Mouse (Mus musculus) heart, adult 2 months (tissue): ENCODE measurements at regions not wholly inside any gene's neighbourhood (a gene's known extent, or its start where the extent isn't known, plus 50 kb on each side); places are given as distances from the start of the nearest gene placed in this dataset.
A peak's percentile ranks its signal among the peaks of the same experiment; 100 is the strongest.

ENCODE experiments used
- DNase-seq, 2 experiments: peaks; one replicate each; pipeline ENCODE4 v3.0.0; 2021
- H3K27ac ChIP-seq: fragments of 200-600 bp; 2 replicates; pipeline ENCODE4 v1.8.1; 2022
- H3K27me3 ChIP-seq: fragments of 200-500 bp; 2 replicates; pipeline ENCODE4 v1.6.1; 2012; ENCODE audit warnings: mild to moderate bottlenecking, low read length, inconsistent platforms, mixed read lengths; ENCODE audit not compliant: control insufficient read depth, insufficient read depth
- H3K36me3 ChIP-seq: fragments of 200-500 bp; 2 replicates; pipeline ENCODE4 v1.6.1; 2012; ENCODE audit warnings: low read length, inconsistent platforms; ENCODE audit not compliant: control insufficient read depth, insufficient read depth
- H3K4me1 ChIP-seq: fragments of 200-500 bp; 2 replicates; pipeline ENCODE4 v1.6.1; 2011; ENCODE audit warnings: low read length; ENCODE audit not compliant: control insufficient read depth, insufficient read depth
- H3K4me3 ChIP-seq: fragments of 200-600 bp; 2 replicates; pipeline ENCODE4 v1.8.1; 2022
- H3K79me2 ChIP-seq: fragments of 200-500 bp; replicated peaks from 2 replicates; pipeline ENCODE4 v1.6.1; 2012; ENCODE audit warnings: mild to moderate bottlenecking, inconsistent platforms, low read length, moderate library complexity, mixed read lengths; ENCODE audit not compliant: control insufficient read depth, insufficient read depth
- H3K9ac ChIP-seq: fragments of 200-500 bp; 2 replicates; pipeline ENCODE4 v1.6.1; 2012; ENCODE audit warnings: low read depth, mild to moderate bottlenecking, control low read depth, inconsistent platforms, low read length, mixed read lengths
- CTCF ChIP-seq: fragments of 200-600 bp; IDR thresholded peaks from 2 replicates; pipeline ENCODE4 v1.8.1; 2022; ENCODE audit warnings: antibody characterized with exemption, mild to moderate bottlenecking, moderate library complexity
- EP300 ChIP-seq: fragments of 200-500 bp; IDR thresholded peaks from 2 replicates; pipeline ENCODE4 v1.6.1; 2011; ENCODE audit warnings: low read depth, low read length, control low read depth; ENCODE audit not compliant: insufficient read depth
- POLR2A ChIP-seq: fragments of 200-500 bp; IDR thresholded peaks from 2 replicates; pipeline ENCODE4 v1.6.1; 2011; ENCODE audit warnings: mild to moderate bottlenecking, low read depth, low read length, control low read depth; ENCODE audit not compliant: insufficient read depth
- WGBS: fragments of 180-500 bp; shearing (Covaris S2); methylation state at CpG from one replicate; pipeline ENCODE4 v1.1.7; 2018; 5-methylcytosine and 5-hydroxymethylcytosine counted together
- intact Hi-C: fragments of 180-260 bp; cut with DNase I; formaldehyde crosslinking; loops from one replicate; pipeline ENCODE4 v1.15.1; 2025

DNA sequence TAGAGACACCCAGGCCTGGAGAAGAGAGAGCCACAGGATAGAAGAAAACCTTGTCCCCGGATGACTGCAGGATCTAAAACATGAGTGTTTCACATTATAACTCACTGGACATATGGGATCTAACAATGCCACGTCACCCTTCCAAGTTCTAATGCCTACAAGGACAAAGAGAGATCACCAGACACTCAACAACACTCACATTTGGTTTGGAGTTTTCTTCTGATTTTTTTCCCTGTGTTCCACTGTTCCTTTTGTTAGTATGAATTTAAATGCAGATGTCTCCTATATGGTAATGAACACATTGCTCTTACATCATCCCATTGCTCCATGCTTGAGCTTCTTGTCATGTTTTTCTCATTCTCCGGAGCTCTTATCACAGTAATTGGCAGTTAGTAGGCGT lies 101.9 kb upstream of the Lyplal1 start:
- Histone ChIP-seq H3K4me3 (no peak overlapping the region), H3K36me3 (no peaks in the 10 kb centered on the region), H3K4me1 (no peaks in the 10 kb centered on the region; the same call in 1 of the 2 replicates), H3K9ac (no peak overlapping the region), H3K27ac (no peak overlapping the region), H3K79me2 (no peaks in the 10 kb centered on the region), H3K27me3 (no peaks in the 10 kb centered on the region)
- 87% methylated on average over 4 of the region's 4 CpGs for WGBS
- intact Hi-C loops: no loop called here
- DNase-seq: no peak
- TF ChIP-seq CTCF: no peak
- no peak for TF ChIP-seq POLR2A
- no peak for TF ChIP-seq EP300

- TF ChIP-seq EP300 (no peak), POLR2A (no peak), CTCF (no peak)
- DNase-seq: no peak
- no peaks in the 10 kb centered on the region for H3K36me3 ChIP-seq
- no peaks in the 10 kb centered on the region for H3K79me2 ChIP-seq
- no peaks in the 10 kb centered on the region for H3K4me1 ChIP-seq
- WGBS: 38% methylated on average over 3 of the region's 3 CpGs
- intact Hi-C loops: no loop called here
- H3K4me3 ChIP-seq: no peak overlapping the region
- no peak overlapping the region for H3K27ac ChIP-seq
- no peaks in the 10 kb centered on the region for H3K27me3 ChIP-seq
- no peak overlapping the region for H3K9ac ChIP-seq
These were observed 100.1 kb upstream of the Lyplal1 start for GRCm38 (mm10) chr1:186217198-186217597.

- intact Hi-C loops: no loop called here
- Histone ChIP-seq H3K4me3 (no peak overlapping the region), H3K79me2 (no peaks in the 10 kb centered on the region), H3K36me3 (no peaks in the 10 kb centered on the region), H3K27ac (no peak overlapping the region), H3K27me3 (no peaks in the 10 kb centered on the region), H3K9ac (no peak overlapping the region), H3K4me1 (no peaks in the 10 kb centered on the region)
- DNase-seq: no peak
- TF ChIP-seq POLR2A (no peak), EP300 (no peak), CTCF (no peak)
- WGBS: 75% methylated on average over 1 of the region's 1 CpGs
These were observed 87.0 kb upstream of the Lyplal1 start for GRCm38 (mm10) chr1:186204151-186204550.

GRCm38 (mm10) chr1:186202536-186202935 lies 85.4 kb upstream of the Lyplal1 start:
- Histone ChIP-seq H3K27ac (no peak overlapping the region), H3K36me3 (no peaks in the 10 kb centered on the region), H3K27me3 (no peaks in the 10 kb centered on the region), H3K4me3 (no peak overlapping the region), H3K79me2 (no peaks in the 10 kb centered on the region), H3K4me1 (no peaks in the 10 kb centered on the region), H3K9ac (no peak overlapping the region)
- intact Hi-C loops: no loop called here
- no peak for DNase-seq
- TF ChIP-seq POLR2A (no peak), CTCF (no peak), EP300 (no peak)

DNA sequence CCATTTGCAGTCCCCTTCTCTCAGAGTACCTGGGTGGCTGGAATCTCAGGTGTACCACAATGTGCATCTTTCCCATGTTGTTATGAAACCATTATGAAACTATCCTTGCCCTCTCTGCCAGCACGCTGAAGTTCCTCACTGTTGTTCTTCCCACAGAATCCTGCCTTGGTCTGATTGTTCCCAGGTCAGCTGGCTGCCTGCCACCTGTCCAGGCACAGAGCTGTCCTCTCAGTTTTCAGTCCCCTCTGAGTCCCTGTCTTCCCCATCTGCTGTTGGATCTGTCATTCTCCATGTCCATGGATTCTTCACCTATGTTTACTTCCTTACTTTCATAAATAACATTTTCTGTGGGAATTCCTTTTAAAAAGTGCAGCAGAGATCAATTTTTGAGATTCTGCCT lies 81.3 kb upstream of the Lyplal1 start:
- no peaks in the 10 kb centered on the region for H3K79me2 ChIP-seq
- TF ChIP-seq POLR2A: no peak
- no peak for TF ChIP-seq CTCF
- no peak for TF ChIP-seq EP300
- no peak overlapping the region for H3K27ac ChIP-seq
- H3K4me3 ChIP-seq: no peak overlapping the region
- DNase-seq: no peak
- H3K36me3 ChIP-seq: no peaks in the 10 kb centered on the region
- H3K27me3 ChIP-seq: no peaks in the 10 kb centered on the region
- intact Hi-C loops: loop anchor here (5.0 kb wide), 1 partner anchor 64 kb away; no protein-coding TSS in a partner anchor
- H3K4me1 ChIP-seq: no peaks in the 10 kb centered on the region
- H3K9ac ChIP-seq: no peak overlapping the region
- WGBS: 43% methylated on average over 1 of the region's 1 CpGs

DNA sequence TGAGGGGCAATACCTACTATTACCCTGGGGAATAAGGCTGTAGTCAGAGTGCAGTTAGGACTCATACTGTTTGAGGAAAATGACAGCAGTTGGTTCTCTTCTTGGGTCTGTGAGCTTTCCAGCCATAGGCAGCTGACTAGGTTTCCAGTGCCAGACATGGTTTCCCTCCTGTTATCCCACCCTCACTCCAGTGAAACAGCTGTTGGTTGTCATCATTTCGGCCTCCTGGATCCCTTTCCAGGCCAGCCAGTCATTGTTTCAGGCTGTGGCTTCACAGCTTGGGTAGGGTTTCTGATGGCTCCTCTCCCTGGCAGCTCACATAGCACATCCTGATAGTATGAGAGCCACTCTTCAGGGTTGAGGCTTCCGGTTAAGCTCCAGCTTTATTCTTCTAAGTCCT lies 79.9 kb upstream of the Lyplal1 start:
- H3K4me1 ChIP-seq: no peaks in the 10 kb centered on the region
- no peaks in the 10 kb centered on the region for H3K27me3 ChIP-seq
- H3K27ac ChIP-seq: no peak overlapping the region
- intact Hi-C loops: loop anchor here (5.0 kb wide), 1 partner anchor 65 kb away; no protein-coding TSS in a partner anchor
- no peaks in the 10 kb centered on the region for H3K36me3 ChIP-seq
- TF ChIP-seq POLR2A: no peak
- 0 out of 2 replicates have a peak, but pooled peaks have one; percentile 22 for TF ChIP-seq EP300
- TF ChIP-seq CTCF: no peak
- DNase-seq: peak; percentile 51 to 59
- 80% methylated on average over 2 of the region's 2 CpGs for WGBS
- H3K79me2 ChIP-seq: no peaks in the 10 kb centered on the region
- H3K4me3 ChIP-seq: no peak overlapping the region
- no peak overlapping the region for H3K9ac ChIP-seq
